ENCODE assay signal across 27 mouse cellular contexts in the genomic region with DNA sequence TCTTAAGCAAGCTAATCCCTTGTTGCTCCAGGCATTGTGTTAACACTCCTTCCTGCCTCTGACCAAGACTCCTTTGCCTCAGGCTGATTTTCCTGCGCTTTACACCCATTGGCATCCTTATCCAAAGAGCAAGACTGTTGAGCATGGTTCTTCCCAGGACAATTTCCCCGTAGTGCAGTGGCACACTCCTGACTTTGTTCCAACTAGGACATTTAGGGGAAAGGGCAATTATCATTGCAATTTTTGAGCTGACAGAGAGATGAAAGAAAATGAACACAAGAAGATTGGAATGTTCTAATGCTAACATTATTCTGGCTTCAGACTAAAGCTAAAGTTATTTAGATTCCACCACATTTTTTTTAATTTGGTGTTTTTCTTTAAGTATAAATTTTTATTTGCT. TPM values are rescaled to one million over a fixed set of nuclear protein-coding genes. Genes with fewer than 3 reads are reported as not detected.
A peak's percentile ranks its signal among the peaks of the same experiment; 100 is the strongest.
DNase-seq lines count a peak whose midpoint lies in the region; ATAC-seq and TF ChIP-seq lines count a peak whose summit lies in the region.
"Had no signal": no experiment of that assay in that cellular context is flagged by ENCODE, and none has a peak within 500 bp of the region (broad histone marks: within the 10 kb centered on the region; RNA-seq: fewer than 3 reads in every experiment).

No protein-coding gene starts in this region.

- H3K4me1 ChIP-seq in forebrain, embryonic 11.5 days (replicated peaks; ENCODE audit: control insufficient read depth, insufficient read depth, low read length), result no peaks in the 10 kb centered on the region
- H3K4me1 ChIP-seq in forebrain, embryonic 13.5 days, result no peaks in the 10 kb centered on the region
- H3K4me1 ChIP-seq in lung, embryonic 14.5 days (ENCODE audit: insufficient read depth), result no peaks in the 10 kb centered on the region
- no peaks in the 10 kb centered on the region; the same call in 1 of the 2 replicates for H3K4me1 ChIP-seq in lung, adult 2 months (ENCODE audit: control insufficient read depth, insufficient read depth, low read length)
- H3K4me1 ChIP-seq: embryonic facial prominence, embryonic 12.5 days; embryonic facial prominence, embryonic 15.5 days; forebrain, embryonic 12.5 days; heart, embryonic 15.5 days; hindbrain, embryonic 10.5 days; hindbrain, embryonic 13.5 days had no signal

- no peak for TF ChIP-seq POLR2A in lung, adult 2 months (IDR thresholded peaks at IDR 0.05; ENCODE audit: borderline replicate concordance, extremely low read depth, low read depth, low read length)

- H3K9me3 ChIP-seq in forebrain, embryonic 11.5 days (ENCODE audit: control insufficient read depth, low read length), result no peaks in the 10 kb centered on the region
- H3K9me3 ChIP-seq in forebrain, embryonic 13.5 days (replicated peaks), result no peaks in the 10 kb centered on the region
- no peaks in the 10 kb centered on the region for H3K9me3 ChIP-seq in lung, embryonic 14.5 days (ENCODE audit: low read depth, low read length)
- H3K9me3 ChIP-seq: embryonic facial prominence, embryonic 12.5 days; embryonic facial prominence, embryonic 15.5 days; forebrain, embryonic 12.5 days; heart, embryonic 12.5 days; heart, embryonic 15.5 days; hindbrain, embryonic 10.5 days; hindbrain, embryonic 13.5 days had no signal

- no peak overlapping the region for H3K4me3 ChIP-seq in forebrain, embryonic 11.5 days (ENCODE audit: low read depth, low read length)
- H3K4me3 ChIP-seq in forebrain, embryonic 13.5 days, result no peak overlapping the region
- no peak overlapping the region for H3K4me3 ChIP-seq in lung, embryonic 14.5 days (ENCODE audit: low read depth, low read length)
- no peak overlapping the region for H3K4me3 ChIP-seq in lung, adult 2 months (replicated peaks; ENCODE audit: extremely low read depth, low read depth, low read length)
- H3K4me3 ChIP-seq: embryonic facial prominence, embryonic 12.5 days; embryonic facial prominence, embryonic 15.5 days; forebrain, embryonic 12.5 days; heart, embryonic 12.5 days; heart, embryonic 15.5 days; hindbrain, embryonic 10.5 days; hindbrain, embryonic 13.5 days had no signal

- H3K27ac ChIP-seq in forebrain, embryonic 11.5 days (ENCODE audit: low read depth, low read length), result no peak overlapping the region
- no peak overlapping the region for H3K27ac ChIP-seq in forebrain, embryonic 13.5 days
- no peak overlapping the region for H3K27ac ChIP-seq in lung, embryonic 14.5 days (ENCODE audit: low read depth)
- H3K27ac ChIP-seq: embryonic facial prominence, embryonic 12.5 days; embryonic facial prominence, embryonic 15.5 days; forebrain, embryonic 12.5 days; heart, embryonic 15.5 days; hindbrain, embryonic 10.5 days; hindbrain, embryonic 13.5 days had no signal

- no peak overlapping the region for H3K9ac ChIP-seq in forebrain, embryonic 11.5 days (ENCODE audit: low read length)
- H3K9ac ChIP-seq in forebrain, embryonic 13.5 days, result no peak overlapping the region
- no peak overlapping the region for H3K9ac ChIP-seq in lung, embryonic 14.5 days
- H3K9ac ChIP-seq: embryonic facial prominence, embryonic 12.5 days; embryonic facial prominence, embryonic 15.5 days; forebrain, embryonic 12.5 days; heart, embryonic 12.5 days; heart, embryonic 15.5 days; hindbrain, embryonic 13.5 days had no signal

- WGBS in forebrain, embryonic 11.5 days, result 82% methylated on average over 2 of the region's 2 CpGs
- WGBS in forebrain, embryonic 13.5 days, result 73% methylated on average over 2 of the region's 2 CpGs
- WGBS in lung, embryonic 14.5 days, result 64% methylated on average over 2 of the region's 2 CpGs
- 64% methylated on average over 2 of the region's 2 CpGs for WGBS in lung, adult 2 months

- DNase-seq in forebrain, embryonic 11.5 days (ENCODE audit: low spot score), result peak; percentile 13
- DNase-seq in lung, embryonic 14.5 days, result peak; percentile 57
- no peak for DNase-seq in lung, adult 2 months
- DNase-seq in lung, postnatal 10 days, result peak; percentile 31
- no peak for DNase-seq in lung, postnatal 36 days
- DNase-seq in Muller cell, postnatal 12 days (ENCODE audit: inconsistent ontology term), result peak; percentile 34
- no peak for DNase-seq in spleen, postnatal 10 days (ENCODE audit: low spot score in 2 of 2)
- DNase-seq: adrenal gland, postnatal 10 days; adrenal gland, postnatal 36 days; cerebellum, adult 18-20 months; cerebellum, adult 9-10 months; cerebellum, postnatal 14 days; gastrocnemius, postnatal 10 days; gastrocnemius, postnatal 36 days; heart, postnatal 10 days; heart, postnatal 36 days had no signal

- no peaks in the 10 kb centered on the region for H3K27me3 ChIP-seq in forebrain, embryonic 11.5 days (ENCODE audit: control insufficient read depth, insufficient read depth, low read length)
- H3K27me3 ChIP-seq in forebrain, embryonic 13.5 days, result no peaks in the 10 kb centered on the region
- no peaks in the 10 kb centered on the region for H3K27me3 ChIP-seq in lung, embryonic 14.5 days (ENCODE audit: insufficient read depth, low read length)
- H3K27me3 ChIP-seq: embryonic facial prominence, embryonic 12.5 days; embryonic facial prominence, embryonic 15.5 days; forebrain, embryonic 12.5 days; heart, embryonic 12.5 days; heart, embryonic 15.5 days; hindbrain, embryonic 13.5 days; Patski had no signal

- no peak overlapping the region for H3K4me2 ChIP-seq in forebrain, embryonic 11.5 days (ENCODE audit: low read depth, low read length, severe bottlenecking)
- H3K4me2 ChIP-seq in forebrain, embryonic 13.5 days, result no peak overlapping the region
- no peak overlapping the region for H3K4me2 ChIP-seq in lung, embryonic 14.5 days
- H3K4me2 ChIP-seq: embryonic facial prominence, embryonic 12.5 days; embryonic facial prominence, embryonic 15.5 days; forebrain, embryonic 12.5 days; heart, embryonic 12.5 days; heart, embryonic 15.5 days; hindbrain, embryonic 13.5 days had no signal

- ATAC-seq in forebrain, embryonic 11.5 days (replicated peaks; ENCODE audit: low FRiP score), result no peak
- no peak for ATAC-seq in forebrain, embryonic 13.5 days
- ATAC-seq in lung, embryonic 14.5 days (ENCODE audit: insufficient read depth), result no peak; the same call in 1 of the 2 replicates
- ATAC-seq: forebrain, embryonic 16.5 days; hindbrain, embryonic 16.5 days; Patski had no signal

- no peaks in the 10 kb centered on the region for H3K36me3 ChIP-seq in forebrain, embryonic 11.5 days (ENCODE audit: control insufficient read depth, insufficient read depth, low read length)
- H3K36me3 ChIP-seq in forebrain, embryonic 13.5 days (ENCODE audit: poor library complexity, severe bottlenecking), result no peaks in the 10 kb centered on the region
- no peaks in the 10 kb centered on the region for H3K36me3 ChIP-seq in lung, embryonic 14.5 days (ENCODE audit: insufficient read depth)
- H3K36me3 ChIP-seq: embryonic facial prominence, embryonic 12.5 days; embryonic facial prominence, embryonic 15.5 days; forebrain, embryonic 12.5 days; heart, embryonic 12.5 days; heart, embryonic 15.5 days; hindbrain, embryonic 10.5 days; hindbrain, embryonic 13.5 days had no signal

- TF ChIP-seq CTCF in lung, embryonic 14.5 days (IDR thresholded peaks at IDR 0.05; ENCODE audit: low read depth), result no peak
- no peak for TF ChIP-seq CTCF in lung, adult 2 months (IDR thresholded peaks at IDR 0.05; ENCODE audit: insufficient read depth, low read length)

RNA-seq across cellular contexts. Expression of gene Rbms3, which starts 24.9 kb away (rescaled TPM):
- polyA plus RNA-seq in forebrain, embryonic 11.5 days (2014; fragmentation: Nextera tagmentation; extraction: Ambion mirVana), result 12.2 and 15.2 TPM in 2 replicates
- polyA plus RNA-seq in forebrain, embryonic 13.5 days (2015; fragmentation: Nextera tagmentation; extraction: Ambion mirVana), result 11.1 and 13.1 TPM in 2 replicates
- polyA plus RNA-seq in lung, embryonic 14.5 days (2014; fragmentation: Nextera tagmentation; extraction: Ambion mirVana), result 116 and 117 TPM in 2 replicates
- 35.8 and 36.1 TPM in 2 replicates for polyA plus RNA-seq in lung, adult 2 months (2012; rRNA removed)

Comparison
In these comparisons a context has a peak if more than half of its experiments do, and no peak if none do; other contexts are left out.
1. DNase-seq: peak in forebrain, embryonic 11.5 days (single experiment), lung, embryonic 14.5 days (single experiment), lung, postnatal 10 days (single experiment) and Muller cell, postnatal 12 days (single experiment); none in lung, adult 2 months (single experiment), lung, postnatal 36 days (single experiment) and spleen, postnatal 10 days (0 of 2).